Mouse (Mus musculus) erythroblast, embryonic 14.5 days (primary cell): Measurements from ENCODE around the gene Rasa2.
"Not testable (repeated sequence)": the region's sequence is repeated elsewhere in the genome, so short reads cannot be mapped to it uniquely, and the experiment has no call there.

Source experiments
- GATA1 ChIP-seq: IDR thresholded peaks from 2 replicates; pipeline ENCODE4 v1.6.1; 2012; ENCODE audit warnings: low read length, inconsistent platforms, mixed read lengths
- TAL1 ChIP-seq: IDR thresholded peaks from 3 replicates; pipeline ENCODE4 v1.6.1; 2012; ENCODE audit warnings: low read length, inconsistent platforms, mixed read lengths

GRCm38 (mm10) chr9:96677711-96678110 is 46.3 kb upstream of the Rasa2 start:
- TF ChIP-seq GATA1, TAL1: not testable (repeated sequence)
